Mouse (Mus musculus) kidney, postnatal 36 days (tissue): ENCODE measurements around the gene Trip11.

Experiments used
- DNase-seq, 2 experiments: peaks; one replicate each; pipeline ENCODE4 v3.0.0; 2021 to 2022; ENCODE audit warnings: mixed read lengths in 2 of 2

Trip11 gene

GRCm38 (mm10) chr12:101893296-101893695 is 19.8 kb downstream of the Trip11 start:
- no peak for DNase-seq

- DNase-seq: no peak
Observed at GRCm38 (mm10) chr12:101892832-101893231, 20.2 kb downstream of the Trip11 start.

DNA sequence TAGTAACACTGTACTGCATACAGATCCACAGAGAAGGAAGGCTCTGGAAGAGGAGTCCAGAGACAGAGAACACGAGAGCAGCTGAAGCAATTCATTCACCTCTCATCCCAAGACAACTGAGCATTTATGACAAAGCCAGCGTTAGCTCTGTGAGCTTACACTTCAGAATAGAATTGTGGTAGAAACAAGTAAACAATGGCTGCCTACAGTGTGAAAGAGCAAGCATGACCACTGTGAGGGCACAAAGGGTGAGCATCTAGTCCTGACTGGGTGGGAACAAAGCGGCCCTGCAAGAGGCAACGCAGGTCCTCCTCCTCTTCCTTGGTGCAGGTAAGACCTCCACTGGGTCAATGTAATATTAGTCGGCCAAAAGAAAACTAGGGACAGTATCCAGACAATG is 22.0 kb downstream of the Trip11 start:
- DNase-seq: no peak

- peak; percentile 45 to 58 for DNase-seq
Observed at GRCm38 (mm10) chr12:101889351-101889750, 23.7 kb downstream of the Trip11 start.

- DNase-seq: no peak
Observed at GRCm38 (mm10) chr12:101888312-101888711, 24.8 kb downstream of the Trip11 start.

DNA sequence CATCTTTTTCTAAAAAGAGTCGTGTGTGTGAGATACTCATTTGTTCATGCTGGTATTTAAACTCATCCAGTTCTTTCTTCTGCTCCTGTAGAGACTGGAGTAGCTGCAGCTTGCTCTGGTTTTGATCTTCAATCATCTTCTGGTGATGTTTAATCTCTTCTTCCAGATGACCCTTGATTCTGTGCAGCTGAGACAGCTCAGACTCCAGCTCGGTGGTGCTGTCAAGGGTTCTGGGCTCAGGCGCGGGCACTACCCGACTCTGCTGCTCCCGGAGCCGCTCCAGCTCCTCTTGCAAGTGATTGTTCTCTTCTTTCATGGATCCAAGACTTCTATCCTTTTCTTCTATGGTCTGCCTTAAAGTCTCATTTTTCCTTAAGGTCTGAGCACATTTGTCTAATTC is 28.1 kb downstream of the Trip11 start:
- DNase-seq: peak; percentile 25 to 41

DNA sequence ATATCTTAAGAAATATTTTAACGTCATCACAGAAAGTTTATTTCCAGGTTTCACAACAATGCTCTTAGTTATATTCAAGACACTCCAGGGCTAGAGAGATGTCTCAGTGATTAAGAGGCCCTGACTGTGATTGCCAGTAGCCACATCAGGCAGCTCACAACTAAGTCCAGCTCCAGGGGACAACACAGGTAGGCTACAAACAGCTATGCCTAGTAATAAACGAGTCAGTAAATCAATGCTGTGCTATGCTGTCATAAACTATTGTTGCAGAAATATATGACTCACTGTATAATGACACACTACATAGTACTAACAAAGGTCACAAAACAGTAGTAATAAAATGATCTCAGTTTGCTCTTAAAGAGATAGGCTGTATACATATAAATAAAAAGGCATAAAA is 36.7 kb downstream of the Trip11 start:
- no peak for DNase-seq

- peak in 1 of 2 experiments; percentile 39 for DNase-seq
Observed at GRCm38 (mm10) chr12:101875107-101875506, 38.0 kb downstream of the Trip11 start.

DNA sequence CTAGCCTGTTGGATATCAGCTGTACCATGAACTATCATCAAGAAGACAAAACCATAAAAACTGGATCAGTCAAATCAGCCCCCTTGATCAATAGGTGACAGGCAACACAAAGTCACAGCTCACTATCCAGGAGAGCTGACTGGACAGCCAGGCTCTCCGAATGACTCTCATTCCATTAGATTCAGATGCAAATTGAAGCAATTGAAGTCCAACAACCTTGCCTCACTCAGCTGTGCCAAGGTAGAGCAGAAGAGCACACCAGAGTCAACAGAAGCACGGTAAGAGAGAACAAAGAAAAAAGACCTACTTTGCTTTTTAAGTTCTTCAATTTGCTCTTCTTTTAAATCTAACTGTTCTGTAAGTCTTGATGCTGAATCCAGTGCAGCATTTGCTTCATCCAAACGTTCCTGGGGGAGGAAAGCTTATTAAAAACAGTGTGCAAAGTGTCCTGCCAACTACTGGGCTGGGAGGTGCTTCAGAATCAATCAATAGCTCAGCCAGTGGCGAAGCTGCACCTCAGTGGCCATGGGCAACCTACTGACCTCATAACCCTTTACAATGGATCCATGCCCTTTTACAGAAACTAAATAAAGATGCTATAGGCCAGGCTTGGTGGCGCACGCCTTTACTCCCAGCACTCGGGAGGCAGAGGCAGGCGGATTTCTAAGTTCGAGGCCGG is 50.6 kb downstream of the Trip11 start:
- DNase-seq: no peak

- no peak for DNase-seq
Observed at GRCm38 (mm10) chr12:101860256-101860655, 52.8 kb downstream of the Trip11 start.

- no peak for DNase-seq
Observed at GRCm38 (mm10) chr12:101858011-101858410, 55.1 kb downstream of the Trip11 start.

DNA sequence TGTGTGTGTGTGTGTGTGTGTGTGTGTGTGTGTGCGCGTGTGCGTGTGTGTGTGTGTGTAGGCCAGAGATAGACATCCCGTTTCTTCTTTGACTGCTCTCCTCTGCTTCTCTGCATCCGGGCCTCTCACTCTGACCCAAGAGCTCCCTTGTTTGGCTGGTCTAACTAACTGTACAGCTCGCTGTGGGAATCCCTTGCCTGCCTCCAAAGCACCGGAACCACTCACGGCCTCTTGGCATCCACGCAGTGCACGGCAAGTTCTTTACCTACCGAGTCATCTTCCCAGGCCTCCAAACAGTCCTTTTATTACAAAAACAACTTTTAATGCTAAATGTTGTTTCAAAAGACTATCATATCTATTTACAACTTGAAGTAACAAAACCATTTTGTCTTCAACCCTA is 58.7 kb downstream of the Trip11 start:
- DNase-seq: no peak

- DNase-seq: no peak
Observed at GRCm38 (mm10) chr12:101851846-101852564, 61.1 kb downstream of the Trip11 start.

GRCm38 (mm10) chr12:101851314-101851713 is 61.8 kb downstream of the Trip11 start:
- DNase-seq: no peak

GRCm38 (mm10) chr12:101836546-101837274 is 76.4 kb downstream of the Trip11 start:
- peak in 1 of 2 experiments; percentile 44 for DNase-seq

DNA sequence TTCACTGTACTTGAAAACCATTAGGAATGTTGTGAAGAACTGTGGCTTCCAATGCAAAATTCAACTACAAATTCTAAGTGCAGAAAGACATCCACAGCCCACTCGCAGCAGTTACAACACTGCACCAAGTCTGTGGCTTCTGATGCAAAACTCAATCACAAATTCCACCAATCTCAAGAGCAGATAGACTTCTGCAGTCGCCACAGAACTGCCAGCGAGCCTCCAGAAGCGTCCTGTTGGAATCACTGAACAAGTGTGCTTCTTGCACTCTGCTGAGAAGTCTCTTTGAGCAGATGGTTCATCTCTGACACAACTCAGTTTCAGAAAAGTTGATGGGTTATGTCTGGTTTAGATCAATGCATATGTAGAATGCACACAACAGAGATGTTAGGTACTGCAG is 78.4 kb downstream of the Trip11 start:
- no peak for DNase-seq

GRCm38 (mm10) chr12:101833776-101834175 is 79.3 kb downstream of the Trip11 start:
- no peak for DNase-seq

DNA sequence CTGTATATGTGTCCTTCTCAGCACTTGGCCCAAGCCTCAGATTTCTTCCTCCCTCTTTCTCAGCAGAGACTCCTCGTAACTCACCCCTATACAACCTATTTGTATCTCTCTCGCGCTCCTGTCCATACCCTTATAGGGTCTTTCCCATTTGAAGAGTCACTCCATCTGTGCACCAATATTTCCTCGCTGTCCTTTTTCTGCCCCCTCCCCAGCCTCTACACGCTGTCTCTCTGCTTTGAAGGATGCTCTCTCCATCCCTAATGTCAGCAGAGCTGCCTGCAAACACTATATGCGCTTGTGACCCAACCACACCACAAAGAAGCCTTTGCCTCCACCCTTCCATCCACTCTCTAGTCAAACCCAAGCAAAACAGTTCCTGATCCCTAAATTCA is 80.0 kb downstream of the Trip11 start:
- no peak for DNase-seq

DNA sequence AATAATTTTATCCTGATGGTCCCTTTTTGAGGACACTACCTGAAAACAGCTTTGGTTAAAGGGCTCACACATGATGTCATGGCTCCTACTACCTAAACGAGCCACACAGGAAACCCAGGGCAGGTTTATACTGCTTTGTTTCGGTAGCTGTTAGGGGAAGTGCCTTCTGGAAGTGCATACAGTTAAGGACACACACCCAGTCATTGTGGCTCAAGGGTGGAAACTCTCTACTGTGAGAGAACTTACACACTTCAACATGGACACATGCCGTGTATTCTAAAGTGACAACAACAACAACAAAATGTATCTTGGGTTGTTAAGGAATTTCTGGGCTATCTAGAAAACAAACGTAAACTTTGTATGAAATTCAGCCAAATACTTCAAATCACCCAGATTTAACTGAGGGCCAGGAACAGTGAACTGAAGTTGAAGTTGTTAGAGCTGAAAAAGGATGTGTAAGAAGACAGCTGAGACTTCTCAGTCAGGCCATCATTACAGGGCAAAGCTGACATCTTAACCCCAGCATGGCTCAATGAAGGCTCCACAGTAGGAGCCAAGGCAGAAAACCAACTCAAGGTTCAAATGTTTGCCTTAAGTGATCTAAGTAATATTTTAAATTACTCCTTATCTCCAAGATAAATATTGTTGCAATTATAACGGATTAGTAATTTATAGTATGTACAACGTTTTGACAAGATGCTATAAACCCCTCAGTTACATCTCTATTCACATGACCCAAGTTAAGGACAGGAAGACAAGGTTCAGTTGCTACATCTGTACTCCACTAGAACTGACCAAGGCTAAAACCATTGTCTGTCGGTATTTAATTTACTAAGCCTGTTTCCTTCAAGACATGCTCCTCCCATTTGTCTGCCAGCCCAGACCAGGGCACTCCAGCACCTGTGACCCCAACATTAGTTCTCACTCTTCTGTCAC is 80.6 kb downstream of the Trip11 start:
- peak in 1 of 2 experiments; percentile 54 for DNase-seq

- no peak for DNase-seq
Observed at GRCm38 (mm10) chr12:101831221-101831620, 81.8 kb downstream of the Trip11 start.

GRCm38 (mm10) chr12:101823161-101823560 is 89.9 kb downstream of the Trip11 start:
- no peak for DNase-seq

DNA sequence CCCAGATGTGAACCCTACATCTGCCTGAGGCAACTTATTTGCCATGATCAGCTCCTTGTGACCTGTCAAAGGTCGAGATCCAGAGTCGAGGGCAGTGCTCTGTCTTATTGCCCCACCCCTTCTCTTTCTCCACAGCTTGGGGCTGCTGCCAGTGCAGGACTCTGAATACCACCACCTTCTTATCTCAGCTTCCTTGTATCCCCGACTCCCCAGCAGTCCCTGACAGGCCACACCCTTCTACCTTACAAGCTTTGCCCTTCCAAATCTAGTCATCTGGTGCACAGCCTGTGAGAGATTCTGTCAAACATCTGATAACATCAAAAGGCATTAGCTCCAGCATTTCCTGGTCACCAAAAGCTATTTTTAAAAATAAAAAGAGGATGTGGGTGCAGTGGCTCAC is 91.5 kb downstream of the Trip11 start:
- DNase-seq: no peak

- no peak for DNase-seq
Observed at GRCm38 (mm10) chr12:101819570-101819969, 93.5 kb downstream of the Trip11 start.
